Mouse (Mus musculus) urinary bladder, postnatal 14 days (tissue): ENCODE results near the gene Prss32.

Source experiments
- DNase-seq: peaks from one replicate; pipeline ENCODE4 v3.0.0; 2021; ENCODE audit warnings: low spot score

The Prss32 gene

DNA sequence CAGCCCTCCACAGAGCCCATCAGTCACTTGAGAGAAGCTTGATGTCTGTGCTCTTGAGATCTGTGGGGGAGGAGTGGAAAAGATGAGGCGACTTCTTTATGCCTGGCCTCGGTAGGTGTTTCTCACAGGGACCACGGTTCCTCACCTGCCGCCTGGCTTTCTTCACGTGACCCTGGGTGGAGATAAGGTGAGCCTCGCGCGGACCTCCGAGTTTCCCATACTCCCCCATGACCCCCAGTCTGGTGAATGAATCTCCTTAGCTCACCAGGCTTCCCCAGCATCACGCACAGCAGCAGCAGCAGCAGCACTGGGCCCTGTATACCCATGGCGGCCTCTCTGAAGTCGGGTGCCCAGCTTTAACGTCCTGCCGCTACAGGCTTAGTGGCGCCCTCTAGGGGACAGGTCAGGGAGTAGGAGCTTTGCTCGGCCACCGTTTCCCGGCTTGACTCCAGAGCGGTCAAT is at the start of gene Prss32, which contains the start of gene Prss41:
Gene Prss32 (plus strand): TSS at position 44 of the 462 bp plus-strand sequence.
Gene Prss41 (minus strand): TSS at position 361 of the 462 bp plus-strand sequence.
- DNase-seq, result peak; percentile 57

DNA sequence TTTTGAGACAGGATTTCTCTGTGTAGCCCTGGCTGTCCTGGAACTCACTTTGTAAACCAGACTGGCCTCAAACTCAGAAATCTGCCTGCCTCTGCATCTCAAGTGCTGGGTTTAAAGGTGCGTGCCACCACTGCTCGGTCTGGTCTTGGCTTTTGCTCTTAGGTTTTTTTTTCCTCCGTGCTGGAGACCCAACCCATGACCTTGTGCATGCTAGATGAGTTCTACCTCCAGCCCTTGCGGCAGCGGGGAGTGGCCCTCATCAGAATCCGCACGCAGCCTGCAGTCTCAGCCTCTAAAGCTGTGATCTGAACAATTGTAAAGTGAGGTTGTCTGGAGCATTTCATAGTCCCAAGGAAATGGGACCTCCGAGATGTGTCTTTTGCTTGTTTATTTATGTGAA is 48.3 kb upstream of the Prss32 start:
- no peak for DNase-seq

DNA sequence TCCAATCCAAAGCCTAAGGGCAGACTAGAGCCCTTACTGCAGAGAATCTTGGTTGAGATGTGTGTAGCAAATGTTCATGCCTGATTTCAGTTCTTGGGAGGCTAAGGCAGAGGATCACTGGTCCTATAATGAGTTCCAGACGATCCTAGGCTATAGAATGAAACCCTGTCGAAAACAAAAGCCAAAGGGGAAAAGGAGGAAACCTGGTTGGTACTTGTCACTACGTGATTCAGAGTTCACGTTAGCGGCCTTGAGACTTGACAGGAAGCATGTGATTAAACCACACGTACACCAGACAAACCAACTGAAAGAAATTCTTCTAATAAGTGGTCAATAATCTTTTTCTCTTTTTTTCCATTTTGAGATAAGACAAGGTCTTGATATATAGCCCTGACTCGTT is 46.3 kb upstream of the Prss32 start:
- no peak for DNase-seq

DNA sequence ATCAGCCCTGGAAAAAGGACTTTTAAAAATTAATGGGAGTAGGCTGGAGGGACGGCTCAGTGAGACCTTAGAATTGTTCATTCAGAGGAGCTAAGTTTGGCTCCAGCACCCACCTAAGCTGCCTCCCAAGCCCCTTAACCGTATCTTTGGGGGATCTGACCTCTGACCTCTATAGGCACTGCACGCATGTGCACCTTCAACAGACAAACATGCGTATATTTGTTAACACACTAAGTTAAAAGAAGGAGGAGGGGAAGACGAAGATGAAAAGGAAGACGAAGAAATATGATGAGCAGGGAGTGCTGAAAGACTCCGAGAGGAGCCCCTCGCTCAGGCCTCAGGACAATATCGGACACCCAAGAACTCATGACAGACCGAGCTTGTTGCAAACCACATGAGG is 42.0 kb upstream of the Prss32 start:
- DNase-seq, result no peak

DNA sequence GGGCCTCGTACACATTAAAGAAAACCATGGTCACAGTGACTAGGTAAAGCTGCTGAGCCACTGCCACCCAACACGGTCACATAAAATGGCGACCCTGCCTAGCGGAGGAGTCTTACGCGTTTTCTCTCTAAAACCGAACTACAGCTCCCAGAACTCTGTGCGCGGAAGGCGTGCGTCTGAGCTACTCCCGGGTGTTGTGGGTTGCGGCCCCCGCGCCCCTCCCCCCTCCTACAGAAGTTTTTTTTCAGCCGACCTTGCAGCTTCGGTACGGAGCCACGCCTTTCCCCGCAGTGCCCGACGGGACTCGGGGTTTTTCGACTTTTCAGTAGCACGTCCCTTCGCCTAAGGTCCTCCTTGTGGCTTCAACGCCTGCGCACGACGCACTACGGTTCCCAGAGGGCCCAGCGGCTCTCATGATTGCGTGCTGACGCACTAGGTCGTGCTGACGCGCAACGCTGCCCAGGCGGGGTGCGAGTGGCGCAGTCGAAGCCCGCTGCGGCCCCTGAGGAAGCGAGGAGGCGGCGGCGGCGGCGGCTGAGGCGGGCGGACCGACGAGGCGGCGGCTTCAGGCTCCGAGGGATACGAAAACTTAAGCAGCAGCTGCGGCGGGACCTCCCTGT is 40.8 kb upstream of the Prss32 start:
- DNase-seq, result peak; percentile 98

DNA sequence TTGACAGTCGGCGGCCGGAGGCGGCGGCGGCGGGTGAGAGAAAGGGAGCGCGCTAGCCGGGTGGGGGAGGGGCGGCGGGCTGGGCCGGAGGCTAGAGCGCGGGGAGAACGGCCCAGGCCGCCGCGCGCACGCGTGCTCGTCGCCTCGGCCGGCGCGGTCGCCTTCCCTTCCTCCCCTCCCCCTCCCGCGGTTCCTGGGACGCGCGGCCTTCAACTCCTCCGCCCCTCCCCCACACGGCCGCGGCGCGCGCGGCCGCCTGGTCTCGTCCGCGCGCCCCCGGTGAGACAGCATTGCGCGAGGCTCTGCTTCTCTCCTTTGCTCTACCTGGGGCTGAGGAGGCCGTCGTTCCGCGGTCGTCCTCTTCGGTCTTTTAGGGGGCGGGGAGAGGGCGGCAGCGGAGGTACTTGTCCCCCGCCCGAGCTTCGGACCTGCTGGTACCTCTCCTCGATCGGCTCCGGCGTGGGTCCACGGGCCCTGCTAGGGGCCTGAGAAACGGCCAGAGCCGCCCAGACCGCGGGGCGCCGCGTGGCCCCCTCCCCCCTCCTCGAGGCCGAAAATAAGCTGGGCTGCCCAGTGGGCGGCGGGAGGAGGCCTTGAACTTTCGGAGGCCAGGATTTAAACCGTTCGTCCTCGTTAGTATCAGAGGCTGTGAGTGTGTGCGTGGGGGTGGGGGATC is 40.2 kb upstream of the Prss32 start:
- peak; percentile 84 for DNase-seq

DNA sequence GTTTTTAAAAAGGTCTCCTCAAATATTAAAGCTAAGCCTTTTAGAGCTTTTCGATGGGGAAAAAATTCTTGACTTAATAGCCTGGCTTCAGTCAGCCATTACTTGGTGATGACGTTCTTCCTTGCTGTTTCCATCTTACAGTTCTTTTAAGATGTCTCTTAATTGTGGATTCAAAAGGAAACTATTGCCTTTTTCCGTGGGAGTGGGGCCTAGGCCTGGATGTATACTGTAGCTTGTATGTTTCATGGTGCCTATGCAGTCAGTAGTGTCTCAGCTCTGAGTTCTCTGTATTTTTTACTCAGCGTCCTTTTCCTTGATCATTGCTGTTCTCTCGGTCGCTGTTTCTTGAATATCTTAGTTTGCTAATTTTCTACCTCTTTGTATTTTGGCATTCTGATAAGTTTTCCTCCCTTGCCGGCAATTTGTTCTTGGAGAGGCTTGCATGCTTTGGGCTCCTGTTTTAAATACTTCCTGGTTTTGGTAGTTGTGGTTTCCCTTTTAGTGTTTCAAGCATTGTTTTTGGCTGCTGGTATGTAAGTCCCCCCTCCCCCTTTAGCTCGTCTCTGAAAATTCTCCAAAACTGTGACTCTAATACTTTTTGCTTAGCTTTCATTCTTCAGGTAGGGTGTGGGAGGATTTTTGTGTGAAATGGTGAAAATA is 39.1 kb upstream of the Prss32 start:
- no peak for DNase-seq

DNA sequence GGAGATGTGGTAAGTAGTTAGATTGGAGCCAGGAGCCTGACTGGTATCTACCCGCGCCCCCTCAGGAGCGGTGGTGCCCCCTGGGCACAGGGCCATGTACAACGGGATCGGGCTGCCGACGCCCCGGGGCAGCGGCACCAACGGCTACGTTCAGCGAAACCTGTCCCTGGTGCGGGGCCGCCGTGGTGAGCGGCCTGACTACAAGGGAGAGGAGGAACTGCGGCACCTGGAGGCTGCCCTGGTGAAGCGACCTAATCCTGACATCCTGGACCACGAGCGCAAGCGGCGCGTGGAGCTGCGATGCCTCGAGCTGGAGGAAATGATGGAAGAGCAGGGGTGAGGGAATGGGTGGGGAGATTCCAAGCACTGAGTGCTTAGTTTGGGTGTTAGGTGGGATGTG is 36.8 kb upstream of the Prss32 start:
- DNase-seq, result peak; percentile 47

DNA sequence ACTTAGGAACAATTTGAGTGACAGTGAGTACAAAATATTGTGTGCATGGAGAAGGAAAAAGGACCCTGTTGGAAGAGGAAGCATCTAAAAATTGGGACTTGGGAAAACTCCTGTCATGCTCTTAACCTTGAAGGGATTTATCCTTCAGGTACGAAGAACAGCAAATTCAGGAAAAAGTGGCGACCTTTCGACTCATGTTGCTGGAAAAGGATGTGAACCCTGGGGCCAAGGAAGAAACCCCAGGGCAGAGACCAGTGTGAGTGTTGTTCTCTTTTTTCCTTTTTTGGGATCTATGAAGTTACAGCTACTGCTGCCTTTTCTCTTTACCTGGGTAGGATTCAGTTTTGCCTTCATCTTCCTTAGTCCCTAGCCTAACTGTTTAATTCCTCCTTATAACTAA is 35.7 kb upstream of the Prss32 start:
- no peak for DNase-seq

DNA sequence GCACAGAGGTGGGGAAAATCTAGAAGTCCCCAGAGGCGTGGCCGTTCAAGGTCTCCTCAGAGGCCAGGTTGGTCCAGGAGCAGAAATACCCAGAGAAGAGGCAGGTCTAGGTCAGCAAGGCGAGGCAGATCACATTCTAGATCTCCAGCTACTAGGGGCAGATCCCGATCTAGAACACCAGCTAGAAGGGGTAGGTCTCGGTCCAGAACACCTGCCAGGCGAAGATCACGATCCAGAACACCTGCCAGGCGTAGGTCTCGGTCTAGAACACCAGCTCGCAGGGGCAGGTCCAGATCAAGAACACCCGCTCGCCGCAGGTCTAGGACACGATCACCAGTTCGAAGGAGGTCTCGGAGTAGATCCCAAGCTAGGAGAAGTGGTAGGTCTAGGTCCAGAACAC is 28.0 kb upstream of the Prss32 start:
- no peak for DNase-seq

DNA sequence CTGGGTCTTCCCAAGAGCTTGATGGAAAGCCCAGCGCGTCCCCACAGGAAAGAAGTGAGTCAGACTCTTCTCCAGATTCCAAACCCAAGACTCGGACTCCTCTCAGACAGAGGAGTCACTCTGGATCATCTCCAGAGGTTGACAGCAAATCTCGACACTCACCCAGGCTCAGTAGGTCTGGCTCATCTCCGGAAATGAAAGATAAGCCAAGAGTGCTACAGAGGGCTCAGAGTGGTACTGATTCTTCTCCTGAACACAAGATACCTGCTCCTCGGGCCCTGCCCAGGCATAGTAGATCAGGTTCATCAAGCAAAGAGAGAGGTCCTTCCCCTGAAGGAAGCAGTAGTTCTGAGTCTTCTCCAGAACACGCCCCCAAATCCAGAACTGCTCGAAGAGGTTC is 25.1 kb upstream of the Prss32 start:
- no peak for DNase-seq

DNA sequence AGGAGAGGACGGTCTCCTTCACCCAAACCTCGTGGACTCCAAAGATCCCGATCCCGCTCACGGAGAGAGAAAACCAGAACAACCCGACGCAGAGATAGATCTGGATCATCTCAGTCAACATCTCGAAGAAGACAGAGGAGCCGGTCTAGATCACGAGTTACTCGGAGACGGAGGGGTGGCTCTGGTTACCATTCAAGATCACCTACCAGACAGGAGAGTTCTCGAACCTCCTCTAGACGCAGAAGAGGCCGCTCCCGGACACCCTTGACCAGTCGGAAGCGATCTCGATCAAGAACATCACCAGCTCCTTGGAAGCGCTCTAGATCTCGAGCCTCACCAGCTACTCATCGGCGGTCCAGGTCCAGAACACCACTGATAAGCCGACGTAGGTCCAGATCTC is 24.4 kb upstream of the Prss32 start:
- no peak for DNase-seq

DNA sequence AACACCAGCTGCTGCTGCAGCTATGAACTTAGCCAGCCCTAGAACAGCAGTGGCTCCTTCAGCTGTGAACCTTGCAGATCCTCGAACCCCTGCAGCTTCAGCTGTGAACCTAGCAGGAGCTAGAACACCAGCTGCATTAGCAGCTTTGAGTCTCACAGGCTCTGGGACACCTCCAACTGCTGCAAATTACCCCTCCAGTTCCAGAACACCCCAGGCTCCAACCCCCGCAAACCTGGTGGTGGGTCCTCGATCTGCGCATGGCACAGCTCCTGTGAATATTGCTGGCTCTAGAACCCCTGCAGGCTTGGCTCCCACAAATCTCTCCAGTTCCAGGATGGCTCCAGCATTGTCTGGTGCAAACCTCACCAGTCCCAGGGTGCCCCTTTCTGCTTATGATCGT is 22.9 kb upstream of the Prss32 start:
- DNase-seq, result no peak

DNA sequence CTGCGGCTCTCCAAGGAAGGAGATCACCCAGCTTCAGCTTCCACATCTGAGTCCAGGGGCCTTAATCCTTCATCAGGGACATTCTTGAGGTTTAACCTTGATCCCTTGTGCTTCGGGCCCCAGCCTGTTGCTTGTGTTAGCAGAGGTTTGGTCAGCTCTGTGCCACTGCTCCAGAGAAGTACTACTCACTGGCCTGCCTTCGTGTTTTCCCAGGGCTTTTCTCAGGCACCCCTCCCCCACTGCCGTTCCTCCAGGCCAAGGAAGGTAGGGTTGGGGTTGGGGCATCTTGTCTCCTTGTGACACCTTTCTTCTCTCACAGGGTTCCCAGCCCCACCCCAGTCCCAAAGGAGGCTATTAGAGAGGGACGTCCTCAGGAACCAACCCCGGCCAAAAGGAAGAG is 21.6 kb upstream of the Prss32 start:
- DNase-seq, result no peak

DNA sequence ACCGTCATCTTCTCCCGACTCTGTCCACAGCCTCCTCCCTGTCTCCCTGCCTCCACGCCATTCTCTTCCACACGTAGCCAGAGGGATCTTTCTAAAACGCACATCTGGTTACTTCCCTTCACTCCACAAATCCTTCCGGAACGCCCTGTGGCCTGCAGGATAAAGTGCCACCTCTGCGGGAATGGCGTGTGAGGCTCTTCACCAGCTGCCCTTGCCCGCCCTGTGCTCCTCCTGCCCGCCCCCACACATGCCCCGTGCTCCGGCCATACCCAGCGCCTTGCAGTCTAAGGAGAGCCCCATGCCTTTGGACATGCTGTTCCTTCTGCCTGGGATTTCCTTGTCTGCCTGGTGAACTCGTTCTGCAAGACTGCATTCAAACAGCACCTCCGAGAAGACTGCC is 20.6 kb upstream of the Prss32 start:
- DNase-seq, result no peak

DNA sequence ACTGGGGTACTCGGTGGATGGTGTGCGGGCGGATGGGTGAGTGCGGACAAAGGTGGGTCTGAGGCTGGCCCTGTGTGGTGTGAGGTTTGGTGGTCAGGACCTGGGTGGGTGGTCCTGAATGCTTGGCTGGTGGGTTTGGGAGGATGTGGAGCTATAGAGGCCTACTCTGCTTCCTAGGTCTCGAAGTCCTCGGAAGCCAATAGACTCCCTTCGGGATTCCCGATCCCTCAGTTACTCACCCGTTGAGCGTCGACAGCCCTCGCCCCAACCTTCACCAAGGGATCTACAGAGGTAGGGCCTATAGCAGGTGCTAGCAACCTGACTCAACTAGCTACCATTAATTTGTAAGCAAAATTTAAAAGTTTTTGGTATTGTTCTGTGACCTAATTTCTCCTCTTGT is 20.0 kb upstream of the Prss32 start:
- DNase-seq, result no peak

DNA sequence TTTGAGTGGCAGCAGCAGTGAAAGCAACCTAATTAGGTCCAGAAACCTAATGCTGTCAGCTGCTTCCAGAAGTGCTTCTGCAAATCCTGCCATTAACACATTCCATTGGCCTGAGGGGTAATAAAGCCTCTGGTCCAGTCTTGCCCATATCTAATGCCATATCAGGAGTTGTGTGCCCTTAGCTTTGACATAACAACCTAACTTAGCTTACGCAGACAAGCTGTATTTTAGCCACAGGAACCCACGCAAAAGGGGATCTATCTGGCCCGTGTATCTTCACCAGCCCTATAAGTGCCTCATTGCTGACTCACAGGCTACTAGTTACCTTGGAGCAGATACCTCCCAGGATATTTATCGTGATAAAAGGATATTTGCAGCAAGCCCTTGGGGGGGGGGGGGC is 18.1 kb upstream of the Prss32 start:
- DNase-seq, result no peak

DNA sequence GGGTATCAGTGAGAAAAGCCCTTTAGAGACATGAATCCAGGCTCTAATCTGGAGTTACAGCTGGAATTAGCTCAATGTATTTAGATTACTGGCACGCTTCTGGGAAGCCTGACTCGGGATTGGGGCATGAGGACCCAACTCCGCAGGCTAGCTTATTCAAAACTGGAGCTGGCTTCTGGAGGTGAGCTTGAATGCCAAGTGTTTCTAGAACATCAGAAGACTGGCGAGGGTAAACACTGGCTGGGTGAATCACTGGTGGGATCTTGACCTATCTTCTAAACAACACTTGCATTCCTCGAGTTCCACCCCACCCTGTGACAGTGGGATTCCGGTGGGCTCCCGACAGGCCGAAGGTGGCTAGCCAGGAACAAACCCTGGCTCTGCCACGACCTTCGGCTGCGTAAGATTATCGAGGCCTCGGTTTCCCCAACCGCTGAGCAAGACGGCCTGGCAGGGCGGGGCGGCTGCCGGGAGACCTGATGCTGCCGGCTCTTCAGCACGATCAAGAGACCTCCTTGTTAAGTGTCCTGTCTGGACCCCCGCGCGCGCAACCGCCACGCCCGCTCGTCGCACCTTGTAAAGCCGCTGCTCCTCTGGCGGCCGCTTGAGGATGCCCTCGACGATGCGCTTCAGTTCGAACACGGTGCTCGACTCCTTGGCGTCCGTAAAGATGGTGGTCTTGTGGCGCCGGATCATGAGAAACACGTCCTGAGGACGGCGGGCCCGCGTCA is 15.2 kb upstream of the Prss32 start:
- DNase-seq, result peak; percentile 35

DNA sequence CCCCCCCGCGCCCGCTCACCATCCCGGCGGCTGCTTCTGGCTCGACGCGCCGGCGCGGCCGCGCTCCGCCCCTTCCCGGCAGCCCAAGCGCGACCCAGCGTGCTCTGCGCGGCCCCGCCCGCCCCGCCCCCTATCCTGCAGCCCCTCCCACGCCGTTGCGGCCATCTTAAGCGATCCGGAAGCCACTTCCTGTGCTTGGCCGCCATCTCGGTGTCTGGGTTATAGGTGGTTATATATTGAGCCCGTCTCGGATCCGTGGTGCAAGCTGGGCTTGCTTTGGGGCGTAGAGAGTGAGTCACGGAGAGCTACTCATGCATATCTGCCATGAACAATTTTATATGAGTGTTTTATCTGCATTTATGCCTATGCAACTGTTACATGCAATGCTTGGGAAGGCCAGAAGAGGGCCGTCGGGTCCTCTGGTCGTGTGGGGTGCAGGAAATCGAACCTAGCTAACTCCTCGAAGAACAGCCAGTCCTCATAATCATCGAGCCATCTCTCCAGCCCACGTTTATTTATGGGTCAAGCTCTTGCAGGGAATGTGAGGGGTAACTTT is 14.5 kb upstream of the Prss32 start, which contains the start of gene Elob:
Gene Elob (minus strand): TSS at position 73 of the 556 bp plus-strand sequence.
- peak; percentile 84 for DNase-seq

DNA sequence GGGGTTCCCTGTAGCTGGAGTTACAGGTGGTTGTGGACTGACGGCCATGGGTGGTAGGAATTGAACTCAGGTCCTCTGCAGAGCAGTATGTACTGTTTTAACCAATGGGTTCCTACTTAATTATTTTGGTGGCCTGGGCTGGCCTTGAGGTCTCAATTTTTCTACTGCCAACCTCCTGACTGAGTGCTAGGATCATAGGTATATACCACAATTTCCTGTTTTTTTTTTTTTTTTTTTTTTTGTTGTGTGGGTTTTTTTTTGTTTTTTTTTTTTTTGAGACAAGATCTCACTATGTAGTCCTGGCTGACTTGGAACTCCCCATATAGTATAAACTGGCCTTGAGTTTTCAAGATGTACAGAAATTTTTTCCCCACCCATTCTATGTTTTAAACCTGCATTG is 12.5 kb upstream of the Prss32 start:
- no peak for DNase-seq

DNA sequence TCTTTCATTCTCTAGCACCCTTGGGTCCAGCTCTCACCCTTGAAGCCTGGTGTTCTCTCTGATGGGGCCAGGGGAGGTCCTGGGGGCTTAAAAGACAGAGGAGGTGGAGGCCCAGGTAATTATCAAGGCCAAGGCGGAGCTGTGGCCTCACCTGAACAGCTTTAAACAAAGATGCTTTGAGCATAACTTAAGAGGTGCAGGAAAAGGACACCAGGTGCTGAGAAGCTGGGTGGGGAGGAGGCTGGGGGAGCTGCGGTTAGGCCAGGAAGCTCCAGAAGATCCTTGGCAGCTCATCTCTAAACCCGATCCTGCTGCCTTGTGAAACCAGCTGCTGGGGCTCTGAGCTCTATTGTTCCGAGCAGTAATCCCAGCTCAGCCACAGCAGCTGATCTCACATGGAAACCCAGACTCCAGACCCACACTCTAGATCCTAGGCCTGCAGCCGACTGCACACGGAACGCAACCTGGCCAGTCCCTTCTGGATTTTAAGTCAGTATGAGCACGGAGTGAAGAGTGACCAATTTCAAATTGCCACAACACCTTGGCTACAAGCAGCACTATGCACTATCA is 7.6 kb upstream of the Prss32 start, which contains the start of gene Prss33:
Gene Prss33 (minus strand): TSS at position 51 of the 570 bp plus-strand sequence.
- DNase-seq, result no peak

DNA sequence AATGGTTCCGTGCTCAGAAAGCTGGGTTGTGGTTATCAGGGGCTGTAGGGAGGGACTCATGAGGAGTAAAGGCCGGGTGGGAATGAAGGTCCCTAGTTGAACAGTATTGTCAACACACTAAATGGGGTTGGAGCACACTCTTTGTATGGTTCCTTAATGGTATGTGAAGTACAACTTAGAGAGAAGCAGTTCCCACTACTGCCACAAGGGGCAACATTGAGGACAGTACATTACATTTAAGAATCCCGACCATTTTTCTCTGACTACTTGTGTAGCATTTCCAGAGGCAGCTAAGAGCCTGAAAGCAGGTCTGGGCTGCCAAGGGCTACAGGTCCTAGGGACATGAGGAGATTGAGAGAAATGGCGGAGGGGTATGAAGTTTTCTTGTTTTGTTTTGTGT is 2.5 kb upstream of the Prss32 start:
- DNase-seq, result peak; percentile 66
